Mouse (Mus musculus) liver, postnatal 0 days (tissue): ENCODE results near the gene Rasgrp2. TPM values are rescaled to one million over a fixed set of nuclear protein-coding genes. Genes with fewer than 3 reads are reported as not detected.

Source experiments
- ATAC-seq: fragments of 200-750 bp; cut with Nextera tagmentation; 2 replicates; pipeline ENCODE4 v1.8.0; 2017; ENCODE audit warnings: mild to moderate bottlenecking, moderate library complexity
- DNase-seq: peaks from one replicate; pipeline ENCODE4 v3.0.0-alpha.2; 2016
- H3K27ac ChIP-seq: fragments of 300-500 bp; sonication (generic); 2 replicates; pipeline ENCODE4 v1.5.1; 2014; ENCODE audit warnings: antibody characterized with exemption, moderate library complexity, mild to moderate bottlenecking, low read depth
- H3K27me3 ChIP-seq: fragments of 300-500 bp; sonication (generic); 2 replicates; pipeline ENCODE4 v1.6.1; 2014; ENCODE audit warnings: low read length, control low read depth, mixed read lengths; ENCODE audit not compliant: insufficient read depth
- H3K36me3 ChIP-seq: fragments of 300-500 bp; sonication (generic); replicated peaks from 2 replicates; pipeline ENCODE4 v1.6.1; 2014; ENCODE audit warnings: mild to moderate bottlenecking, control low read depth, low read length, moderate library complexity, mixed read lengths; ENCODE audit not compliant: insufficient read depth
- H3K4me1 ChIP-seq: fragments of 300-500 bp; sonication (generic); 2 replicates; pipeline ENCODE4 v1.6.1; 2014; ENCODE audit warnings: antibody characterized with exemption, mild to moderate bottlenecking, control low read depth; ENCODE audit not compliant: insufficient read depth
- H3K4me2 ChIP-seq: fragments of 300-500 bp; sonication (generic); 2 replicates; pipeline ENCODE4 v1.6.1; 2014; ENCODE audit warnings: low read depth, mild to moderate bottlenecking, low read length, moderate library complexity, mixed read lengths
- H3K4me3 ChIP-seq: fragments of 300-500 bp; sonication (generic); 2 replicates; pipeline ENCODE4 v1.5.1; 2014; ENCODE audit warnings: low read depth, low read length
- H3K9ac ChIP-seq: fragments of 300-500 bp; sonication (generic); replicated peaks from 2 replicates; pipeline ENCODE4 v1.6.1; 2014; ENCODE audit warnings: mild to moderate bottlenecking, moderate library complexity
- H3K9me3 ChIP-seq: fragments of 300-500 bp; sonication (generic); 2 replicates; pipeline ENCODE4 v1.6.1; 2016; ENCODE audit warnings: mild to moderate bottlenecking, control low read depth, low read length, mixed read lengths
- CTCF ChIP-seq: sonication (generic); IDR thresholded peaks from 2 replicates; pipeline ENCODE4 v1.5.1; 2016; ENCODE audit warnings: antibody characterized with exemption, low read depth
- EP300 ChIP-seq: IDR thresholded peaks from 2 replicates; pipeline ENCODE4 v1.6.1; 2016; ENCODE audit warnings: antibody characterized with exemption, low read depth, mild to moderate bottlenecking
- WGBS: fragments of 180-500 bp; shearing (Covaris S2); extraction: QIAGEN DNeasy Blood & Tissue Kit; methylation state at CpG from one replicate; pipeline ENCODE4 v1.1.7; 2014; ENCODE audit not compliant: insufficient replicate concordance; 5-methylcytosine and 5-hydroxymethylcytosine counted together
- polyA plus RNA-seq: library from polyadenylated mRNA; unstranded; fragments of >200 nt; fragmentation: Nextera tagmentation; extraction: Ambion mirVana; gene quantifications from 2 replicates; pipeline ENCODE4 v1.2.1, GENCODE M21; 2015

The Rasgrp2 gene
- polyA plus RNA-seq, 1 experiment from 2014 or later = 90.7 TPM

GRCm38 (mm10) chr19:6396237-6396636 is 2.9 kb upstream of the Rasgrp2 start:
- WGBS = 87% methylated on average over 5 of the region's 5 CpGs
- no peak for ATAC-seq
- DNase-seq = no peak
- Histone ChIP-seq H3K9ac (no peak overlapping the region), H3K4me3 (no peak overlapping the region), H3K27me3 (peaks cover 22% of the 10 kb centered on the region), H3K36me3 (no peaks in the 10 kb centered on the region), H3K4me2 (no peak overlapping the region), H3K9me3 (no peaks in the 10 kb centered on the region), H3K4me1 (peaks cover 18% of the 10 kb centered on the region), H3K27ac (no peak overlapping the region)
- TF ChIP-seq EP300 = no peak
- TF ChIP-seq CTCF = no peak

- H3K9me3 ChIP-seq = no peaks in the 10 kb centered on the region
- H3K4me1 ChIP-seq = peaks cover 30% of the 10 kb centered on the region
- H3K27ac ChIP-seq = peak overlapping the region; percentile 93
- TF ChIP-seq CTCF (no peak), EP300 (no peak)
- no peak for ATAC-seq
- no peak overlapping the region for H3K4me3 ChIP-seq
- DNase-seq = no peak
- H3K4me2 ChIP-seq = peak overlapping the region; percentile 94; the same call in 1 of the 2 replicates
- H3K9ac ChIP-seq = no peak overlapping the region
- H3K36me3 ChIP-seq = no peaks in the 10 kb centered on the region; the same call in 1 of the 2 replicates
- 79% methylated on average over 22 of the region's 22 CpGs for WGBS
- peaks cover 22% of the 10 kb centered on the region for H3K27me3 ChIP-seq
Measured at GRCm38 (mm10) chr19:6397582-6398249, 1.4 kb upstream of the Rasgrp2 start.

- H3K27me3 ChIP-seq = peaks cover 22% of the 10 kb centered on the region
- TF ChIP-seq CTCF = no peak
- no peak for TF ChIP-seq EP300
- WGBS = under 1% methylated on average over 38 of the region's 39 CpGs
Measured at GRCm38 (mm10) chr19:6398447-6399284, 474 bp upstream of the Rasgrp2 start.

GRCm38 (mm10) chr19:6400096-6401086 is 1.3 kb downstream of the Rasgrp2 start:
- 2% methylated on average over 29 of the region's 29 CpGs for WGBS
- peak overlapping the region; percentile 69 for H3K9ac ChIP-seq
- ATAC-seq (no peak), DNase-seq (no peak)
- TF ChIP-seq EP300 (no peak), CTCF (peak; percentile 34)
- no peaks in the 10 kb centered on the region for H3K9me3 ChIP-seq
- peaks cover 33% of the 10 kb centered on the region for H3K4me1 ChIP-seq
- peaks cover 9% of the 10 kb centered on the region for H3K36me3 ChIP-seq
- peak overlapping the region; percentile 63 for H3K4me3 ChIP-seq
- peak overlapping the region; percentile 93 for H3K27ac ChIP-seq
- H3K27me3 ChIP-seq = peaks cover 22% of the 10 kb centered on the region
- peak overlapping the region; percentile 94 for H3K4me2 ChIP-seq

More at GRCm38 (mm10) chr19:6398447-6399284, 474 bp upstream of the Rasgrp2 start:
- peak; percentile 23 for ATAC-seq
- Histone ChIP-seq H3K4me1 (peaks cover 33% of the 10 kb centered on the region), H3K4me3 (peak overlapping the region; percentile 63), H3K9ac (peak overlapping the region; percentile 69), H3K9me3 (no peaks in the 10 kb centered on the region), H3K36me3 (peaks cover 6% of the 10 kb centered on the region; the same call in 1 of the 2 replicates), H3K4me2 (peak overlapping the region; percentile 94), H3K27ac (peak overlapping the region; percentile 93)
- DNase-seq = peak; percentile 80

- H3K27me3 ChIP-seq = peaks cover 22% of the 10 kb centered on the region
Measured at GRCm38 (mm10) chr19:6401131-6401815, 2.1 kb downstream of the Rasgrp2 start.

More at GRCm38 (mm10) chr19:6401131-6401815, 2.1 kb downstream of the Rasgrp2 start:
- H3K9ac ChIP-seq = peak overlapping the region; percentile 48
- peaks cover 11% of the 10 kb centered on the region for H3K36me3 ChIP-seq
- peak overlapping the region; percentile 63 for H3K4me3 ChIP-seq
- no peaks in the 10 kb centered on the region for H3K9me3 ChIP-seq
- peak; percentile 91 for DNase-seq
- peak overlapping the region; percentile 94 for H3K4me2 ChIP-seq
- peaks cover 33% of the 10 kb centered on the region for H3K4me1 ChIP-seq
- TF ChIP-seq EP300 = no peak
- TF ChIP-seq CTCF = peak; percentile 95
- ATAC-seq = peak; percentile 72
- WGBS = under 1% methylated on average over 31 of the region's 32 CpGs
- peak overlapping the region; percentile 93 for H3K27ac ChIP-seq
